Mouse (Mus musculus) brain, embryonic 14.5 days (tissue): ENCODE measurements at regions not wholly inside any gene's neighbourhood (a gene's known extent, or its start where the extent isn't known, plus 50 kb on each side); places are given as distances from the start of the nearest gene placed in this dataset.

Experiments
- CTCF ChIP-seq: fragments of 200-500 bp; IDR thresholded peaks from 2 replicates; pipeline ENCODE4 v1.5.1; 2012; ENCODE audit warnings: inconsistent platforms, mild to moderate bottlenecking, moderate library complexity, borderline replicate concordance; ENCODE audit not compliant: insufficient read depth, insufficient read length; ENCODE audit errors: extremely low read depth
- POLR2A ChIP-seq: fragments of 200-500 bp; IDR thresholded peaks from 2 replicates; pipeline ENCODE4 v1.6.1; 2012; ENCODE audit warnings: mild to moderate bottlenecking, inconsistent platforms, borderline replicate concordance; ENCODE audit not compliant: poor library complexity, insufficient read depth, insufficient read length, severe bottlenecking; ENCODE audit errors: extremely low read depth

GRCm38 (mm10) chr8:24338694-24339093 lies 387.0 kb downstream of the Adam3 start:
- TF ChIP-seq CTCF (no peak), POLR2A (no peak)
